Mouse (Mus musculus) fat pad, adult 2 months (tissue): ENCODE results near the gene Cfap100.

ENCODE experiments used
- DNase-seq: peaks from one replicate; pipeline ENCODE4 v3.0.0-alpha.2; 2011; ENCODE audit warnings: low read depth, low spot score; ENCODE audit errors: extremely low read depth

Gene Cfap100

GRCm38 (mm10) chr6:90461181-90461580 lies 32.6 kb upstream of the Cfap100 start:
- DNase-seq, result no peak

- DNase-seq, result no peak
These were observed 28.8 kb upstream of the Cfap100 start for GRCm38 (mm10) chr6:90457421-90457820.

- DNase-seq, result no peak
These were observed 25.2 kb upstream of the Cfap100 start for GRCm38 (mm10) chr6:90453751-90454150.

- no peak for DNase-seq
These were observed 24.0 kb upstream of the Cfap100 start for GRCm38 (mm10) chr6:90452603-90453002.

GRCm38 (mm10) chr6:90451512-90451911 lies 22.9 kb upstream of the Cfap100 start:
- DNase-seq, result no peak

GRCm38 (mm10) chr6:90450697-90451096 lies 22.1 kb upstream of the Cfap100 start:
- no peak for DNase-seq

- DNase-seq, result no peak
These were observed 21.6 kb upstream of the Cfap100 start for GRCm38 (mm10) chr6:90450179-90450578.

- DNase-seq, result no peak
These were observed 18.3 kb upstream of the Cfap100 start for GRCm38 (mm10) chr6:90446883-90447282.

GRCm38 (mm10) chr6:90437041-90437440 lies 8.4 kb upstream of the Cfap100 start:
- no peak for DNase-seq

- no peak for DNase-seq
These were observed 7.8 kb upstream of the Cfap100 start for GRCm38 (mm10) chr6:90436192-90436907.

- DNase-seq, result no peak
These were observed 6.6 kb upstream of the Cfap100 start for GRCm38 (mm10) chr6:90435195-90435618.

GRCm38 (mm10) chr6:90434687-90435086 lies 6.1 kb upstream of the Cfap100 start:
- no peak for DNase-seq

- no peak for DNase-seq
These were observed 2.9 kb upstream of the Cfap100 start for GRCm38 (mm10) chr6:90431487-90431886.

- DNase-seq, result no peak
These were observed 1.3 kb upstream of the Cfap100 start for GRCm38 (mm10) chr6:90429911-90430310.

GRCm38 (mm10) chr6:90426003-90426402 lies 2.6 kb downstream of the Cfap100 start:
- DNase-seq, result no peak

GRCm38 (mm10) chr6:90425361-90425760 lies 3.2 kb downstream of the Cfap100 start:
- DNase-seq, result no peak

GRCm38 (mm10) chr6:90422565-90422964 lies 6.0 kb downstream of the Cfap100 start:
- DNase-seq, result no peak

GRCm38 (mm10) chr6:90411926-90412325 lies 16.7 kb downstream of the Cfap100 start:
- no peak for DNase-seq

GRCm38 (mm10) chr6:90410972-90411371 lies 17.6 kb downstream of the Cfap100 start:
- no peak for DNase-seq

GRCm38 (mm10) chr6:90408632-90409031 lies 20.0 kb downstream of the Cfap100 start:
- no peak for DNase-seq

- no peak for DNase-seq
These were observed 31.3 kb downstream of the Cfap100 start for GRCm38 (mm10) chr6:90397291-90397690.

GRCm38 (mm10) chr6:90395751-90396150 lies 32.8 kb downstream of the Cfap100 start:
- DNase-seq, result no peak

- DNase-seq, result no peak
These were observed 34.6 kb downstream of the Cfap100 start for GRCm38 (mm10) chr6:90393948-90394347.
